Mouse (Mus musculus) urinary bladder, postnatal 25 days (tissue): ENCODE results near the gene Pam.

Source experiments
- DNase-seq: peaks from one replicate; pipeline ENCODE4 v3.0.0; 2022; ENCODE audit warnings: low spot score

Pam gene

GRCm38 (mm10) chr1:98095246-98095990, at the start of gene Pam:
Pam (minus strand) TSS chr1:98095646.
- DNase-seq, result peak; percentile 85

- no peak for DNase-seq
Measured at GRCm38 (mm10) chr1:98144845-98145244, 49.4 kb upstream of the Pam start.

GRCm38 (mm10) chr1:98131244-98131643, 35.8 kb upstream of the Pam start:
- DNase-seq, result no peak

GRCm38 (mm10) chr1:98129561-98130347, 34.3 kb upstream of the Pam start:
- DNase-seq, result no peak

GRCm38 (mm10) chr1:98129111-98129510, 33.7 kb upstream of the Pam start:
- DNase-seq, result no peak

DNA sequence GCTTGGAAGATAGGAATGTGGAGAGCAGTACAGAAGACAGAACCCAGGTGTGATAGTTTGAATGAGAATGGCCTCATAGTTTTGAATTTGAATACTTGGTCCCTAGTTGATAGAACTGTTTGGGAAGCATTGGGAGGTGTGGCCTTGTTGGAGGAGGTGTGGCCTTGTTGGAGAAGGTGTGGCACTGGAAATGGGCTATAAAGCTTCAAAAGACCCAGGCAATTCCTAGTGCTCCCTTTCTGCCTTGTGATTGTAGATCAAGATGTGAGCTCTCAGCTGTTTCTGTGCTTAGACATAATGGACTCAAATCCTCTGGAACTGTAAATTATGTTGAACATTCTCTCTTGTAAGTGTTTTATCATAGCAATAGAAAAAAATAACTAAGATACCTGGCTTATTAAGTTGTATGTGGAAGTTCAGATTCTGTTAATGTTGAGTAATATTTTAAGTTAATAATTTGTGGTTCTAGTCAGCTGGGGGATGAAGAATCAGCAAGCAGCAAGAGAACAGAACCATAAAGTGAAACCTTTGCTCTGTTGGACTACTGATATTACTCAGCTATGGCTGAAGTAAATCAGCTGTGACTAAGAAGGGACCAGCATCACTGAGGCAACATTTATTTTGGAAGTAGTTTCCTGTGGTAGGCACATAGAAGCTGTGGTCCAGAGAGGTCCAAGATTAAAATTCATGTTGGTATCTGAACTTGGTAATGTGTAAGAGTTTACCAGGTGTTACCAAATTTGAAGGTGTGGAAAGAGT, 33.1 kb upstream of the Pam start:
- DNase-seq, result no peak

DNA sequence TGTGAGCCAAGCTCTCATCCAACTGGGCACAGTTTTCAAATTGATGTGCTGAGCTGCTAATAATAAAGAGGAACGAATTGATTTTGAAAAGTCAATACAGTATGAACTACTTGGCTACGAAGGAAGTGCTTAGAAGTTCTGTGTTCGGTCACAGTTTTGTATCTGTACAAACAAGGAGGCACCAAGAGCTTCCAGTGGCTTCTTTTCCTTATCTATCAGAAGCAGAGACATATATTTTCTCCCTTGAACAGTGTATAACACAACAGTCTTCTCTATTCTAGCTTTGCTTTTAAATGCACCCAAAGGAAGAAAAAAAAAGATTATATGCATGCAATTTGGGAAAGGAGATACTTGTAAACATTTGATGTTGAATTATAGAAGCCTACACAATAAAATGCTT, 30.8 kb upstream of the Pam start:
- no peak for DNase-seq

- no peak for DNase-seq
Measured at GRCm38 (mm10) chr1:98124727-98125126, 29.3 kb upstream of the Pam start.

GRCm38 (mm10) chr1:98119595-98119994, 24.1 kb upstream of the Pam start:
- no peak for DNase-seq

- DNase-seq, result no peak
Measured at GRCm38 (mm10) chr1:98107599-98107998, 12.2 kb upstream of the Pam start.

GRCm38 (mm10) chr1:98099441-98099840, 4.0 kb upstream of the Pam start:
- no peak for DNase-seq

DNA sequence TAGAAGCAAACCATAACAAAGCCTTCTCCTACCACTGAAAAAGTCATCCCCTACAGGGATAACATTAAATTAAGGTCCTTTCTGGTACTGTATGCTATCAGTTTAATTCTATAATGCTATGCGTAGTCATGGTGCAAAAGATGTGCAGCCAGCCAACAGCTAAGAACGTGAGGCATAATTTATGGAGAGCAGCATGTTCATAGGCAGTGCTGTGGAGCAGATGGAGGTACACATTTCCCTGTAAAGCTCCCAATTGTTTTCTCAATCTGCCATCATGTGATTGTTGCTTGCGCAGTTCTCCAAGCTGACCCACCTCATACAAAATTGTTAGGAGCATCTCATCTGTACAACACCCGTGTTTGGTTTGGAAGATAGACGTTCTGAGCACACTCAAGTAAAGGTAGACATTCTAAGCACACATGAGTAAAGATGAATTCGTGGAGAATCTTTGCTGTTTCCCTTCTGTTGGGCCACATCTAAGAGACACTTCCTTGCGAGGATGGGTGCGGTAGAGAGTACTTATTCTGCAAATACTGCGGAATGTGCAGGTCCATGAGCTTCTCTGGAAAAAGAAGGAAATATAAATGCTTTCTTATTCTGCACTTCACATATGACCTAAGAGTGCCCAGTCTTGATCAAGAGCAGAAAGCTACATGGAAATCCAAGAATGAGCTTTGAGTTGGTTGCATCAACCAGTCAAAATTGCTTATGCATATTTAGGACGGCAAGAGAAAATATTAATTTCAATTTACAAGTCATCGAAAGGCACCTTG, 2.7 kb upstream of the Pam start:
- no peak for DNase-seq

DNA sequence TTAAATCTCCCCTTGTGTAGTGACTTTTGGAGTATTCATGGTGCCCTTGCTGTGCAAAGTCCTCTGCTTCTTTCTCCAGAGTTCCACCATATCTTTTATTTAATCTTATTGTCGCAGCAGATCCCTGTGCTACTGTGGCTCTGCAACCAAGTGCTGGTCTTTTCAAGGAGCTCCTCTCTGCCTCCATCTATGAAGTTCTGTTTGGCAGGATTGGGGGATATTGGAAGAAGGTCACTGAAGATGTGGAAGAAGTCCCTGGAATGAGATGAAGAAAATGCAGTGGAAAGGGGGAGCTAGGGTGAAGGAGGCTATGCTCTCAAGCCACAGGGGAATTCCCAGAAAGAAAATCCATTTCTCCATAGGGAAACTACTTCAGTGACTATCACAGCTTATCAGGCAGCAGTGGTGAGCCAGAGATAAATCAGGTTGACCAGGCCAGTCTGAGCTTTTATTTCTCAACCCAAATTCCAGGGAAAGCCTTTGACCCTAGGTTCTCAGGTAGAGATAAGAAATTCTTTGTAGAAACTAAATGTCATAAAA, 1.0 kb upstream of the Pam start:
- DNase-seq, result no peak

DNA sequence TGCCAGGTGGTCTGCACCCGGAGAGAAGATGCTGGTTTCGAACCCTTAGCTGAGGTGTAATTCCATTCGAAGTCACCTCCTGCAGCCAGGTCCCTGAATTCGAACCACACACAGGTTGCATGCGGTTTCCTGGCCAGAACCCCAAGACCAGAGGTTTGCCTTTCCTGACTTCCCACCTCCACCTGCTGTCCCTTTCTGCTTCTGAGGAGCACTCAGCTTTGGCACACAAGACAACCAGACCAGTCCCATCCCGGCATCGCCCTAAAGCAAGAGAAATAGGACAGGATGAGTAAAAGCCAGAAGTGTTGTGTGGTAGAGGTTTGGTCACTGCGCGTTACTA, 515 bp upstream of the Pam start:
- no peak for DNase-seq

GRCm38 (mm10) chr1:98094811-98095245, 618 bp downstream of the Pam start:
- DNase-seq, result peak; percentile 22

DNA sequence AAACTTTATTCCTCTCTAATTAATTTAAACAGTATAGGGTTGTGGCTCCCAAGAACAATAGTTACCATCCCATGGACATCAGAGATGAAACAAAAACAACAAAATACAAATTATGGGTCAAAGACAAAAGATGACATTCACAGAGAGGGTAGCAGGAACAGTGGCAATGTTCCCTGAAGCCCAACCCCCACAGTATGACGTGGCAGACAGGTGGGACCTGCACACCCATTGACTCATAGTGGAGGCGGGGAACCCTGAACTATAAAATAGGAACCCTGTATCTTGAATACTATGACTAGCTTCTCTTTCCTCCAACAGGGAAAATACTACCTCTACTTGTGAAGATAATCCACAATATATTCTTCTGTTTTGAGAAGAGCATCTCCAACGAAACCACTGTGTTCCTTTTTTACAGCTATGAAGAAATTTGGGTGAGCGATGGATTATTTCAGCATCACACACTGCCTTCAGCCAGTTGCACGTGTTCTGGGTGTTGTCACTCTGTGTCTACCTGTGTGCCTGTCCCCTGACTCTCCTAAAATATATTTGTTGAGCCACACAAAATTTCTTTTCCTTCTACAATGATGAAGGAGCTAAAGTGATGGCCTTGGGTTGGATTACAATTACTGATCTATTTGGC, 6.0 kb downstream of the Pam start:
- no peak for DNase-seq

DNA sequence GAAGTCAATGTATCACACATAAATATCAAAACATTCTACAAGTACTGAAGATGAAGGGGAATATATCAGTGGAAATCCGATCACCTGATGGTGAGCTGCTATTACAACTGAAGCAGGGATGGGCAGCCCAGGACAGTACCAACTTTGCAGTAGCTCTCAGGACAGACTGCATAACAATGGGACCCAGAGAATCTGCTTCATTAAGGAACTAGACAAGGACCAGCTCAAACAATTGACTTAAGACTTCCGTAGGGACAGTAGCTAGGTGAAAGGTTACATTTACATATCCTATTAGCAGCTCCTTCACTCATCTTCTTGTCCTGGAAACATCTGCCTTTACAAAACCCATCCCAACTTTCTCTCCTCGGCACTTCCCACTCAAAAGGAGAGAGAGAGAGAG, 9.0 kb downstream of the Pam start:
- no peak for DNase-seq

DNA sequence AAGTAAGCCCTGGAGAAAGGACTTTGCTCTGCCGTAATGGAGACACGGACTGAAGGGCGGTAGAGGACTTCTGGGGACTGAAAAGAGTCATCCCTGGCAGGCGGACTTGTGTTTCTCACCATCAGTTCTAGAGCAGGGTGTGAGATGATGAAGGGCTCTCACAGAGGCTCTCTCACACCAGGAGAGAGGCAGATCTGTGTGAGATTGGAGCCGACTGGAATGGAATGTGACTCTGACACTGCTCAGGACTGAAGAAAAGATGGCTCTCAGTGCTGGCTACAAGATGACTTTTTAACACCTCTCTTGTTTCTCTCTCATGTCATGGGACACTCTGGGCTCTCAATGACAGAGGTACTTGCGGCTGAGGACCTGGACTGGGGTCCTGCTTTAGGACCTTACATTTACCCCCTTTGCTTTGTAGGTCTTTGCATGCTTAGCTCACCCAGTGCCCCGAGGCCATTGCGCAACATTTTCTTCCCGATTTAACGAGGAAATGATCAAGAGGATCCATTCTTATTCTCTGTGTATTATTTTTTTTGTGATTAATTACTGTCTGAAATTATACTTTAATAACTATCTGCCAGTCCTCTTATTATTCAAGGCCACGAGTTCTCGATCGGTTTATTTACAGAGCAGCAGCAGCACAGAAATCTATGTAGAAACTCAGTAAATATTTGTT, 10.7 kb downstream of the Pam start:
- DNase-seq, result no peak

DNA sequence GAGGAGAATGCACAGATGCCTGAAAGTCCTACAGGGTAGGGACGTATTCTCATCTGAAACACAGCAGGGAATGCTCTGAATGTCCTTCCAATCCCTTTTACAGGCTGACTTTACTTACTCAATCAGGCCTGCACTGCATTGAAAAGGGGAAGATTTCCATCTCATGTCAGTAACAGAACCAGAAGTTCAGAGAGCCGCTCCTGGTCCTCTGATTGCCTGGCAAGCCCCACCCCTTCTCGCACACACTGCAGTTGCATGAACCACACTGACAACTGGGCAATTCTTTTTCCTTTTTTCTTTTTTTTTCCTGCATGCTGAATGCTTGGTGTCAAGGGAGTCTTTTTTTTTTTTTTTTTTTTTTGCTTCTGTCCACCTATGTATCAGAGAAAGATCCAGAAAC, 11.9 kb downstream of the Pam start:
- no peak for DNase-seq

GRCm38 (mm10) chr1:98082988-98083387, 12.5 kb downstream of the Pam start:
- DNase-seq, result no peak

DNA sequence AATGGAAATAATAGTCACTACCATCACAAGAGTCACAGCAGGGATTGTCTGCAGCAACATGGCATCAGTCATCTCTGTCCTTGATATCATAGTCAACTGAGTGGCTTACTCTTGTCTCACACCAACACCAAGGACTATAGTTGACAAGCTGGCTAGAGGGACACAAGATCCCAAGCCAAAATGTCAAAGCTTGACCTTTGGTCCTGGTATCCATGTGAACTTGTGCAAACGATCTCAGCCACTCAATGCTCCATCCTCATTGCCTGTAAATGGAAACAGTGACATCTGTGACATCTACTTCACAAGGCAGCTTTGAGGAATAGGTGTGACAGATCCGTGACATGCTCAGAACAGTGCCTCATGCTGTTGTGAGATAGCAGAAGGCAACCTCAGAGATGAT, 15.0 kb downstream of the Pam start:
- DNase-seq, result no peak
